In the genomic region with DNA sequence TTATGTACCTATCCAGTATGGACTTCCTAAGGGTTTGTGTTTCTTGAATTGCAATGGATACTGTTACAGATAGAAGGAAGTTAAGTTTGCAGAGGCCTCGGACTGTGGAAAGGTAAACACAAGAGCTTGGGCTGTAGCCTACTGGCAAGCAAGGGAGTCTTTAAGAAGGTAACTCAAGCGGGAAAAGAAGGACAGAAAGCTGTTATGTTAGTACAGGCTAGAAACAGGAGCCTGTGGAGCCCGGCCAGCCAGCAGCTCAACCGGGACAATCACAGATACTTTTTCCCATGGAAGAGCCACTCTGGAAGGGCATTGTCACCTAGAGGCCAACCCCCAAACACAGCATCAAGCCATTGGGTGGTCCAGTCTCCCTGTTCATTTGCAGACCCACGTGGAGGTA, we compare ENCODE assay signal across 16 mouse cellular contexts.
"Had no signal": no experiment of that assay in that cellular context is flagged by ENCODE, and none has a peak within 500 bp of the region (broad histone marks: within the 10 kb centered on the region; RNA-seq: fewer than 3 reads in every experiment).

No protein-coding gene starts in this region.

- H3K4me1 ChIP-seq: lung, embryonic 15.5 days; megakaryocyte, embryonic 14.5 days; midbrain, embryonic 13.5 days; midbrain, embryonic 15.5 days; neural tube, embryonic 12.5 days; stomach, embryonic 15.5 days had no signal

- H3K27me3 ChIP-seq: lung, embryonic 15.5 days; midbrain, embryonic 13.5 days; midbrain, embryonic 15.5 days; neural tube, embryonic 12.5 days; stomach, embryonic 15.5 days had no signal

- H3K36me3 ChIP-seq: lung, embryonic 15.5 days; midbrain, embryonic 13.5 days; midbrain, embryonic 15.5 days; neural tube, embryonic 12.5 days; stomach, embryonic 15.5 days had no signal

- H3K4me2 ChIP-seq: lung, embryonic 15.5 days; midbrain, embryonic 11.5 days; midbrain, embryonic 13.5 days; midbrain, embryonic 15.5 days; neural tube, embryonic 12.5 days; stomach, embryonic 15.5 days had no signal

- H3K4me3 ChIP-seq: lung, embryonic 15.5 days; megakaryocyte, embryonic 14.5 days; midbrain, embryonic 13.5 days; midbrain, embryonic 15.5 days; neural tube, embryonic 12.5 days; stomach, embryonic 15.5 days had no signal

- ATAC-seq: midbrain, embryonic 13.5 days; midbrain, embryonic 15.5 days had no signal

- DNase-seq: lung, adult 2 months; lung, postnatal 14 days; lung, postnatal 36 days; right cerebral cortex, postnatal 14 days; thymus, adult 2 months; thymus, postnatal 25 days; thymus, postnatal 4 days had no signal

- H3K9ac ChIP-seq: lung, embryonic 15.5 days; midbrain, embryonic 13.5 days; midbrain, embryonic 15.5 days; neural tube, embryonic 12.5 days; stomach, embryonic 15.5 days had no signal

- H3K27ac ChIP-seq: lung, embryonic 15.5 days; macrophage; midbrain, embryonic 13.5 days; midbrain, embryonic 15.5 days; neural tube, embryonic 12.5 days; stomach, embryonic 15.5 days; stomach, postnatal 0 days had no signal

- H3K9me3 ChIP-seq: lung, embryonic 15.5 days; megakaryocyte, embryonic 14.5 days; midbrain, embryonic 13.5 days; midbrain, embryonic 15.5 days; neural tube, embryonic 12.5 days; stomach, embryonic 15.5 days had no signal
